ENCODE assay signal across 24 mouse cellular contexts in the genomic region with DNA sequence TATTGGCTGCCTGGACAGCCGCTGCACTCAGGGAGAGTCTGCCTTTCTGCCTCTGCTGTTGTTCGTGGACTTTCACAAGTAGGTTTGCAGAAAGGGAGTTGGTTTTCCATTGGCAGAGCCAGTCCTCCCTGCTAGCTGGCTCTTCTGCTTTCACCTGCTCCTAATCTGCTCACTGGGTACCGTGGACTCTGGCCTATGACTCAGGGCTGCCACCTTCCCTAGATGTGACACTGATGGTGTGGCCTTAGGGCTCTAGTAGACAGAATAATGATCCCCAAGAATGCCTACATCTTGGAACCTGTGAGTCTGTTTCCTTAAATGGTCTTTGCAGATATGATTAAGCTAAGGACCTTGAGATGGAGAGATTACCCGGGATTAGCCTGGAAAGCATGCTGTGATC. TPM values are rescaled to one million over a fixed set of nuclear protein-coding genes. Genes with fewer than 3 reads are reported as not detected.
A peak's percentile ranks its signal among the peaks of the same experiment; 100 is the strongest.
DNase-seq lines count a peak whose midpoint lies in the region; ATAC-seq and TF ChIP-seq lines count a peak whose summit lies in the region.
"Had no signal": no experiment of that assay in that cellular context is flagged by ENCODE, and none has a peak within 500 bp of the region (broad histone marks: within the 10 kb centered on the region; RNA-seq: fewer than 3 reads in every experiment).

No protein-coding gene starts in this region.

- no peak overlapping the region for H3K4me2 ChIP-seq in limb, embryonic 15.5 days
- no peak overlapping the region for H3K4me2 ChIP-seq in stomach, postnatal 0 days (replicated peaks; ENCODE audit: low read depth)
- H3K4me2 ChIP-seq: heart, embryonic 15.5 days; hindbrain, embryonic 15.5 days; liver, embryonic 13.5 days; lung, embryonic 15.5 days; neural tube, embryonic 13.5 days had no signal

- WGBS in limb, embryonic 15.5 days: 29% methylated on average over 4 of the region's 4 CpGs
- WGBS in stomach, postnatal 0 days: 40% methylated on average over 4 of the region's 4 CpGs

- no peak for TF ChIP-seq CTCF in stomach, postnatal 0 days (IDR thresholded peaks at IDR 0.05; ENCODE audit: low read depth)

- no peaks in the 10 kb centered on the region for H3K36me3 ChIP-seq in limb, embryonic 15.5 days
- H3K36me3 ChIP-seq in stomach, postnatal 0 days (ENCODE audit: control insufficient read depth, insufficient read depth, low read length): no peaks in the 10 kb centered on the region
- H3K36me3 ChIP-seq: heart, embryonic 15.5 days; hindbrain, embryonic 15.5 days; liver, embryonic 13.5 days; lung, embryonic 15.5 days; neural tube, embryonic 13.5 days had no signal

- H3K27me3 ChIP-seq in limb, embryonic 15.5 days: no peaks in the 10 kb centered on the region
- H3K27me3 ChIP-seq in stomach, postnatal 0 days (ENCODE audit: control insufficient read depth, insufficient read depth, low read length): no peaks in the 10 kb centered on the region
- H3K27me3 ChIP-seq: heart, embryonic 15.5 days; hindbrain, embryonic 15.5 days; lung, embryonic 15.5 days; neural tube, embryonic 13.5 days had no signal

- no peaks in the 10 kb centered on the region for H3K9me3 ChIP-seq in limb, embryonic 15.5 days
- H3K9me3 ChIP-seq in stomach, postnatal 0 days (ENCODE audit: control insufficient read depth, low read length): no peaks in the 10 kb centered on the region
- H3K9me3 ChIP-seq: heart, embryonic 15.5 days; hindbrain, embryonic 15.5 days; liver, embryonic 13.5 days; lung, embryonic 15.5 days; neural tube, embryonic 13.5 days had no signal

- no peak for TF ChIP-seq EP300 in stomach, postnatal 0 days (optimal IDR thresholded peaks at IDR 0.05)

- peak; percentile 62 for DNase-seq in heart, adult 11 months
- no peak for DNase-seq in heart, postnatal 25 days (ENCODE audit: low spot score)
- DNase-seq in retina, postnatal 1 day: peak; percentile 69
- DNase-seq in retina, embryonic 14.5 days (ENCODE audit: low spot score): no peak
- peak; percentile 77 for DNase-seq in stomach, postnatal 0 days (ENCODE audit: low spot score)
- DNase-seq in spleen, postnatal 14 days (ENCODE audit: low spot score in 2 of 2): no peak
- no peak for DNase-seq in adrenal gland, postnatal 36 days
- DNase-seq: adrenal gland, postnatal 14 days; cerebellum, adult 9-10 months; forebrain, postnatal 0 days; gastrocnemius, postnatal 14 days; heart, adult 18-20 months; kidney, adult 11 months; liver, embryonic 13.5 days; lung, postnatal 4 days; thymus, postnatal 36 days had no signal

- H3K4me1 ChIP-seq in limb, embryonic 15.5 days: peaks cover 43% of the 10 kb centered on the region
- H3K4me1 ChIP-seq in stomach, postnatal 0 days (replicated peaks; ENCODE audit: control insufficient read depth, insufficient read depth): 0 out of 2 replicates have a peak, but pooled peaks cover 5% of the 10 kb centered on the region

- intact Hi-C loops in heart, postnatal 25 days (cut with DNase I): no loop called here

- H3K27ac ChIP-seq in limb, embryonic 15.5 days: 0 out of 2 replicates have a peak overlapping the region, but pooled peaks have one; percentile 6
- H3K27ac ChIP-seq in stomach, postnatal 0 days (replicated peaks): peak overlapping the region; percentile 92
- H3K27ac ChIP-seq: heart, embryonic 15.5 days; hindbrain, embryonic 15.5 days; kidney, postnatal 0 days; liver, embryonic 13.5 days; neural tube, embryonic 13.5 days had no signal

- no peak overlapping the region for H3K4me3 ChIP-seq in limb, embryonic 15.5 days
- no peak overlapping the region for H3K4me3 ChIP-seq in stomach, postnatal 0 days (ENCODE audit: low read depth, low read length)
- H3K4me3 ChIP-seq: heart, embryonic 15.5 days; hindbrain, embryonic 15.5 days; liver, embryonic 13.5 days; lung, embryonic 15.5 days; myocyte; neural tube, embryonic 13.5 days had no signal

- no peak overlapping the region for H3K9ac ChIP-seq in limb, embryonic 15.5 days
- no peak overlapping the region for H3K9ac ChIP-seq in stomach, postnatal 0 days (ENCODE audit: low read length)
- H3K9ac ChIP-seq: forebrain, postnatal 0 days; heart, embryonic 15.5 days; hindbrain, embryonic 15.5 days; liver, embryonic 13.5 days; lung, embryonic 15.5 days; neural tube, embryonic 13.5 days had no signal

- ATAC-seq in limb, embryonic 15.5 days (ENCODE audit: insufficient number of reproducible peaks, low FRiP score, low TSS enrichment, low read depth): no peak
- ATAC-seq in stomach, postnatal 0 days (ENCODE audit: low FRiP score, low TSS enrichment): peak; percentile 86
- ATAC-seq: midbrain, embryonic 16.5 days had no signal

RNA-seq across cellular contexts. Expression of gene Eml4, which starts 42.3 kb away (rescaled TPM):
- total RNA-seq in heart, postnatal 25 days (2021): 1 to 10 TPM; 5.1 to 6.1 TPM
- polyA plus RNA-seq in limb, embryonic 15.5 days (2015; fragmentation: Nextera tagmentation; extraction: Ambion mirVana): 23.8 and 28.1 TPM in 2 replicates
- 10.9 and 11.5 TPM in 2 replicates for polyA plus RNA-seq in stomach, postnatal 0 days (2015; fragmentation: Nextera tagmentation; extraction: Ambion mirVana)
- total RNA-seq in adrenal gland, postnatal 36 days (2021): 10 to 100 TPM; 21.0 to 23.3 TPM

Comparison
In these comparisons a context has a peak if more than half of its experiments do, and no peak if none do; other contexts are left out.
1. DNase-seq: peak in heart, adult 11 months (single experiment), retina, postnatal 1 day (single experiment) and stomach, postnatal 0 days (single experiment); none in heart, postnatal 25 days (single experiment), retina, embryonic 14.5 days (single experiment), spleen, postnatal 14 days (0 of 2) and adrenal gland, postnatal 36 days (0 of 2).